Mouse (Mus musculus) lung, postnatal 14 days (tissue): Measurements from ENCODE around the gene Pparg.

Experiments
- DNase-seq: peaks from one replicate; pipeline ENCODE4 v3.0.0; 2021

Gene Pparg

DNA sequence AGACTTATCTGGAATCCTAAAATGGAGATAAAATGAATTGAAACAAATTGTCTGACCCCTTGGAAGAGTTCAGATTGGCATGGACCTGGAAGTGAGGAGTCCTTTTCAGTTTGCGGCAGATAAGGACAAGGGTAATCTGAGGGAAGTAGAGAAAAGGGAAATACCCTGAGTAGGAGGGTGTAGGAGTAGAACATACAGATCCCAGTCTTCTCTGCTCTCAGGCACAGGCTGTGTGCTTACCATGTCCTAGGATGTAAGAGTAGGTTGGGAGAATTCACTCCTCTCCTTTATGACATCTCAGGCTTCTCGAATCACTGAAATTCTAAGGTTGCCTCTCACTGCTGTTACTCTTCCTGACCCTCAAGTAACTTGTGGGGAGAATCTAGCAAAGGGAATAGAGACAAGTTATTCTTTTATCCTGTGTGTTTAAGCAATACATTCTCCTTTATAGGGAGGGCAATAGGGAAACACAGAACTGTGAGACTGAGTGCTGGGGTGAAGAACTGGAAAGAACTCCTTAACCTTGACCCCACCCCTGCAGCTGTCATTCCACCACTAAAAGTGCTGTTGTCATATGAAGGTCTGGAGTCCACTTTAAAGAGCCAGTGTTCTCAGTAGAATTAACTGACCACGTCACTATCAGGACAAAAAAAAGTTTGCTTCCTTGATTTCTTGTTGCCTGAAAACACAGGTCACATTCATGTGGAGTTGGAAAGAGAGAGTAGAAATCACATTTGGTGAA, 6.3 kb downstream of the Pparg start:
- DNase-seq = no peak

DNA sequence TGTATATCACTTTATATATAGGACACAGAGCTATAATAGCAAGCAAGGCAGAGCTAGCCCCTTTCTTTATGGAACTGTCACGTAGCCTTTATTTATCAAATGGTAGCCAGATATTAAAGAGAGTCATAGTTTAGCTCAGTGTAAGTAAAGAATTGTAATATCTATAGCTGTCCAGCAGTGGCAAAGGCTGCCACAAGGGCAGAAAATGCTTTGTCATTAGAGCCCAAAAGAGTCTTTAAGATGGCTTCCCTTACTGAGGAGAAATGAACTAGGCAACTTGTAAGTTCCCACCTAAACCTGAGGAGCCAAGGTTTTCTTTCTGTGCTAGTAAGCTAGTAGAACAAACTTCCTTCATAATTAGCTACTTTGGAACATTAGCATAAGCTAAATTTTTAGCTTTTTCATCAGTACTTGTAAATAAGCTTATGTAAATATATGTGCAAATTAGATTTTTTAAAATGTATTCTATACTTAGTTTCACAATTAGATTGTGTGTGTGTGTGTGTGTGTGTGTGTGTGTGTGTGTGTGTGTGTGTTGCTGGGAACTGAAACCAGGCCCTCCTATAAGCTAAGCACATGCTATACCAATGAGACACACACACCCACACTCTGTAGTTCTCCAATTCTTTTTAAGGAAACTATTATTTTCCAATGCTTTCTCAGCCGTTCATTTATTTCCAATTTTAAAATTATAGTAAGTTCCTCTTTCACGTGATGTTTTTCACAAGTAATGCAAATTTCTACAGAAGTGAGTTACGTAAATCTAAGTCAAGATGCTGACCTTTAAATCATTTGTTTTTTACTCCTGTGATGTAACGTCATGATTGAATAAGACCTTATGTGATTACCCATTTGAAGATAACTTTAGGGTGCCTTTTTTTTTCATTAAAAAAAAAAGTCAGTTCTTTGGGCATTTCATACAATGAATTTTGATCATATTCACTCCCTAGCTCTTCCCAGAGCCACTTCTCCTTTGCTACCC, 14.4 kb downstream of the Pparg start:
- DNase-seq = no peak

DNA sequence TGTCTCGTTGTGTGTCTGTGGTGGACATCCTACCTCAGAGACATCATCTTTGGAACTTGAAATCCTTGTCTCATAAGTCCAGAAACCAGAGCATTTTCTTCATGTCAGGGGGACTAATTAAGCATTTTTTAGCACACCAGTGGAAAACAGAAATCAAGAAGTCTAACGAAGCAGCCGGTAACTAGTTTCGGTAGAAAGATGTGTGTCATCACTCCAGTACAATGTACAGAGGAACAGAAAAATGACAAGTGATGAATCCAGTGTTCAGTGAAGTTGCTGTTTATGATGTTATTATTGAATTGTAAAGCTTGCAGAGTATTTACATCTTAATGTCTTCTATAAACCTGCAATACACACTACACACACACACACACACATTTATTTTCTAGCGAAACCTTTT, 19.8 kb downstream of the Pparg start:
- no peak for DNase-seq

DNA sequence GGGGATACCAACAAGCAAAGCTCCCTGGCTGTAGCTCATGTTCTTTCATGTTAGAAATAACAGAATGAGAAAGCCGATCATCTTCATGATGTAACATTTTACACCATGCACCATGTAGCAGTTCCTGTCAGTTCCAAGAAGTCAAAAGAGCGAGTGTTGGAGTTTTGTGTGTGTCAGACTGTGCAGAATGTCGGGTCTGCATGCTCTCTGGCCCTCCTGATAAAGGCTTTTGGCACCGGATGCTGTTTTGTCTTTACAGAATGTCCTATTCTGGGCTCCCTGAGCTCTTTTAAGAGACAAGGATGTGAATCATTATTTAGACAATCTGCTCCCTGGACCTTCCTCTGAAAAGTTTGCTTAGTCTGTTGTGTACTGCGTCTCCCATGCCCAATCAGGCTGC, 22.0 kb downstream of the Pparg start:
- DNase-seq = peak; percentile 4

DNA sequence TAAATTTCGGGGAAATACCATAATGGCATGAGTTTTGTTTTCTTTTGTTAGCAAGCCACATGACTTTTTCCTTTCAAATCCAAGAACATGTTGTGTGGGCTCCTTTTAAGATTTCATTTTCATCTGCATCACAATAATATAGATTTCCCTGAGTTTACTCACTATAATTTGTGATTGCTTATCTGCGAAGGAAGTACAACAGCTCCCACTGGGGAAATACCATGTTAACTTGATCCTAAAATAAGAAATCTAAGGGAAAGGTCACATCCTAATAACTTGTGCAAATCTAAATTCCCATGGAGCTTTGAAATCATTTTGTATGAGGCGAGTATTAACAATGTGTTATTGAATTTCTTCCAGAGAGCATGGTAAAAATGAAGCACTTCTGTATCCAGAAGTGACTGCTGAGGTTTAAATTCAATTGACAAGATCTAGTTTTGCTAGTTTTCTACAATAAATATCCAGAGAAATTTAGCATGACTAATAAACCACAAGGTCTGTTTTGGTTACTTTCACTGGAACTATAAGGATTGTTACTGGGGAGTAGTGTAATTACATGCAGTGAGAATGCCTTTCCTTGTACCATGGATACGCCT, 29.3 kb downstream of the Pparg start:
- no peak for DNase-seq

DNA sequence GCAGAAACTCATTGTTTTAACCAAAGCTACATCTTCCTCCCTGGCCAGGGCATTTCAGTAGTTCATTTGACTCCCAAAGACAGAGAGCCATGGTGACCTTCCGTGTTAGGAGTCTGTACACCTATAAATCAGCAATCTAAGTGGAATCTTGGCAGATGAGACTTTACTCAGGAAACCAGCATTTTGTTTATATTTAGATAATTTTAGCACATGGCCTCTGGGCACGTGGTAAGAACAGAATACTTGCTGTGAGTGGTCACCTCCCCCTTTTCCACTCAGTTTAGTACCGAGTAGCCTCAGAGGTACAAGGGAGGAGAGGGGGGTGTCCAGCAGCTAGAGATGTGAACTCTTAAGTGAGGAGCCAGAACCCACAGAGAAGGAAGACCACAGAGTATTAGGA, 36.2 kb downstream of the Pparg start:
- no peak for DNase-seq

DNA sequence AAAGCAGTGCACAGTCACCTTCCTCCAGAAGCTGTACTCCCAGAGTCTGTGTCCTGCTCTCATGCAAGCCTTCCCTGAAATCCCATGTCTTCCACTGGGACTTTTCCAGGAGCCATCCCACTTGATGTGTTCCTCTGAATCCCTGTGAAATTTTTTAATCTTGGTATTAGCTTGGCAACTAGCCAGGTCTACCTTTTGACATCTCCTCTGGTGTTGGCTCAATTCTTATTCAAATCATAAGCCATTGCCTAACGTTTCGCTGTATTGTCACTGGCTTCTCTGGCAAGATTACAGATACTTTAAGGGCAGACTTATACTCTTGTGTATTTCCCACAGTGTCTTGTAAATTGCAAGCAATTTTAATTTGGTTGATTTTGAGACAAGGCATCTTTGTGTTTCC, 43.6 kb downstream of the Pparg start:
- no peak for DNase-seq

DNA sequence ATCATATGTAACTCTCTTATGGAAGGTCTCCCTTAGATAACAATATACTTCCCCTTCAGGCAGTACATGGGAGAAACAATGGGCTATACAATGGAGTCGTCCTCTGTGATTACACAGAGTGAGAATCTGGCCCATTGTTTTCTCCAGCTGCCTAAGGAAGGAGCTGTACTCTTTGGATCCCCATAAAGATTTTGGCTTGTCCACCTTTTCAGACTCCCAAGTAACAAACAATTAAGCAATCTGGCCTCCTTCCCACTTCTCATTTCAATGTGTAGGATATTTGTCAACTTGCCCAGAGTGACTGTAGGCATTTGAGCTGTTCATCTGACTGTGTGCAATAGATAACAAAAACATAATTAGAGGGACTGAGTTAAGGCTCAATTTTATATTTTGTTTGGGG, 50.7 kb downstream of the Pparg start:
- no peak for DNase-seq

DNA sequence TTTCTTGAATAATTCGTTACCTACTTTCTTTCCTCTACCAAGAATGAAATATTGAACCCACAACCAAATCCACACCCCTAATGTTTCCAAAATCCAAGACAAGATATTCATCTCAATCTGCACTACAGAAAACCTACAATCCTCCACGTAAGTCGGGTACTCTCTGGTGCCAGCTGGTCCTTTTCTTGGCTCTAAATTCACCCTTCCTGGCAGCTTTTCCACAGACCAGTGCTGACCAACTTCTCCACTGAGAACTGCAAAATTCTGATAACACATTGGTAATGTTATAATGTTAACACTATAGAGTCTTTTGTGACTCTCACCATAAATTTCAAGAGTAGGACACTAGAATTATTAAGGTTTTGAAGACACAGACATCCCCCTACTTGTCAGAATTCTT, 57.4 kb downstream of the Pparg start:
- DNase-seq = no peak

DNA sequence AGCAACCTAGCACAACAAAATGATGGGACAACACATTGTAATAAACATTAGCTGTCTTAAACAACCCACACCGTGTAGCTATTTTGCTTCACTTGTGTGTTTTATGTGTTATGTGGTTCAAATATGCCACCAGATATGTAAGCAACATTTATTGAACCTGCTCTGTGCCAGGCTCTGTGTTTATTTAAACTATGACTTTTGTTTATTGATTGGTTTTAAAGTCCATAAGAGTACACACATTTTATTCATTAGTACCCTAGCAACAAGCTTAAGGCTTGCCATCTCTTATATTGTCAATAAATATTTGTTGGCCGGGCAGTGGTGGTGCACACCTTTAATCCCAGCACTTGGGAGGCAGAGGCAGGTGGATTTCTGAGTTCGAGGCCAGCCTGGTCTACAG, 58.2 kb downstream of the Pparg start:
- no peak for DNase-seq

DNA sequence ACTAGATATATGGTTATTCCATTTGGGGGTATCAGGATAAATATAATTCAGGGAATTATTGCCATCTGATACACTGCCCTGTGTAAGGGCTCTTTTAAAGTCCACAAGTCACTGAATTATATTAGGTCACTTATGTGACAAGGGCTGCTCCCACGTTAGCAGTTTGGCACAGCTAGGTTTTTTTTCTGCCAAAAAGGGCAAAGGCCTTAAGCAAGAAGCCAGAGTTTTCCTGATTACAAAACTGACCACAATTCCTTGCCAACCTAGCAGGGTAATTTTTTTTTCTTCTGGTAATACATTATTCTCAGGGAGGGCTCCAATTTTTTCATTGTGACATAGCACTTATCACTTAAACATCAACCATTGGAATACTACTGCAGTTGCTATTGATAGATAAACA, 60.2 kb downstream of the Pparg start:
- DNase-seq = peak; percentile 63

DNA sequence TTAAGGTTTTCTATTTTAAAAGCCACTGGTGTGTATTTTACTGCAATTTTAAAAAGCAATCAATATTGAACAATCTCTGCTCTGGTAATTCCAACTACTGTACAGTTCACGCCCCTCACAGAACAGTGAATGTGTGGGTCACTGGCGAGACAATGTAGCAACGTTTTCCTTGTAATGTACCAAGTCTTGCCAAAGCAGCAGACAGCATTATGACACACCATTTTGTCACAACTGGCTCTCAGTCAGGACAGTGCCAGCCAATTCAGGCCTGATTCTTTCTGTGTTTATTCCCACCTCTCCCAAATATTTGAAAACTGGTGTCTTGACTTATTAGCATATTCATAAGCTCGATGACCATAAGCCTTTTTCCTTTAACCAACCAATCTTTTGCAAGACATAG, 60.9 kb downstream of the Pparg start:
- DNase-seq = peak; percentile 22

DNA sequence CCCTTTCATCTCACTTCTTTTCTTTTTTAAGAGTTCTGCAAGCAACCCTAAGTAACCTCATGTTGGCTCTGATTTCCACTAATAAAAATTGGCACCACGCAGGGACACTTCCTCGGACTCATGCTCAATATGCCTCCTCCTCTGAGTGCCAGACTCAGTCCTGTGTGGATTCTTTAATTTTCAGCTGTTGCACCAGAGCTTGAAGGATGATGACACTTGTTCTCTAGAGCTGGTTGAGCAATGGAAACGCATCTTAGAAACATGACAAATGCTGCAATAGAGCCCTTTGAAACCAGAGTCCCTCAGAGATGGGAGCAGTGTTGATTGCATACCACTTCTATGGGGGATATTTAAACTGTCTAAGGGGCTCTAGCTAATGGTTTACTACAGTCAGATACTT, 63.7 kb downstream of the Pparg start:
- peak; percentile 9 for DNase-seq

DNA sequence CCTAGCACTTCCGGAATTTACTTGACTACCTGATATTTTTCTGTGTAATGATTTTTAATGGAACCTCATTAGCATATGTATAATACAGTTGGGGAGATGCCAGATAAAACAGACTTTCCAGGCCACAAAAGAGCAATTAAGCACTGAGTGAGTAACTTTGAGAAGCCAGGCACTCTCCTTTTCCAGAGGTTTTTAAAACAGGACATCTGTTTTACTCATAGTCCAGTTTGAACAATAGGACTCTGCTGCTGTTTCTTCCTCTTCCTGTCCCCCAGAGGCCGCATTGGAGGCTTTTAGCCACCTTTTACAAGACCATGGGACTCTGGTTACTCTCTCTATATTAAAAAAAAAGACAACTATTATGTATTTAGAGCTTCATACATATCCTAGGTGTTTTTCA, 72.0 kb downstream of the Pparg start:
- no peak for DNase-seq

DNA sequence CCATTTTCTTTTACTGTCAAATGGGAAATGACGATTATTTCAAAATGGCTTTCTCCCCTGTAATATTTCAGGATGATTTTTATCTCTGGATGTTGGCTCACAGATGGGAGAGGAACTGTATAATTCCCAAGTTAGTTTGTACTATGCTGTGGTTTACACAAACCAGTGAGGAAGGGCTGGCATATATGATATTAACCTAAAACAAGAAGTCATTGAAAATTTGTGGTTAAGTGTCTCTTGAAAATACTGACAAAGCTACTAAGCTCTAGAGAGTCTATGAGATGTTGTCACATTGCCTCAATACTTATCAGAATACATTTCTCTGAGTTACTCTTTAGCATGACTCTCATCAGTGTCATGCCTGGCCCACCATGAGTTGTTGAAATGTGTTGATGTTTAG, 73.3 kb downstream of the Pparg start:
- no peak for DNase-seq

DNA sequence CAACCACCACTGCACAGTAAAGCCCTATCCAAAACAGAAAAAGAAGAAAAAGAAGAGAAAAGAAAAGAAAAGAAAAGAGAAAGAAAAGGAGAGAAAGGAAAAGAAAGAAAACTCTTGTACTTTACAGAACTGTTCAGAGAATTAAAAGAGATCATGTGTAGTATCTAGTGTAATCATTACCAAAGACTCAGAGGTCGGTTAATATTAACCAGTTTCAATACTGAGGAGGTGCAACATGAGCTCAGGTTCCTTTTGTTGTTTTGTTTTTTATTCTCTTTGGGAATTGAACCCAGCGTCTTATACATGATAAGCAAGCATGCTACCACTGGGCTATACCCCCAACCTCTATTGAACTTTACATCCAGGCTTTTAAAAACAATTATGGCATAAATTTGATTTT, 74.1 kb downstream of the Pparg start:
- no peak for DNase-seq

DNA sequence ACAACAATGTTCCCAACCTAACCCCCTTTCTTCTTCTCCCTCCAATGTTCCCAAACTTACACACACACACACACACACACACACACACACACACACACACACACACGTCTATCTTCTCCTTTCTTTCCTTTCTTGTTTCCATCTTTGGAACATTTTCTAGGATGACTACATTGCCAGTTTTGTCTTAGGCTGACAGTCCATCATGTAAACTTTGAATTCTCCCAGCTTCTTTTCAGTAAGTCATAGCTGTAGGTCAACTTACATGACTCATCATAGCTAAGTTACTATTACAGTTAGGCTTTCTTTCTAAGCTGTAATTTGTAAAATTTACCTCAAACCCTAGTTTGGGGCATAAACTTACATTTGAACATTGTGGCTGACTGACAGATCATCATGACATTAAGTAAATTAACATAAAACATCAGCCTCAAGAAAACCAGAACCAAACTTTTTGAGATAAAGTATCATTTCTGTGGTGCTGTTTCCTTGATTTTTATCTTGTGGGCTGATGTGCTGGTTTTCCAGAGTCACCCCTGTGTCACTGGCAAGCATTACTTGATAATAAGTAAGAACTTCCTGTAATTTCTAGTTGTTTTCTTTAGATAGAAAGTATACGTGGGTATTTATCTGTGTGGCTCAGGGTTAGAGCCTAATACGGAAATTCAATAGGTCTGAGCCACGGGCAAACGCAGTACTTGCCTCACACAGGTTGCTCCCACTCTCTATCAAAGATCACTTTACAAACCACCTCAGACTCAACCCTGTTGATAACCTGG, 79.7 kb downstream of the Pparg start:
- no peak for DNase-seq

DNA sequence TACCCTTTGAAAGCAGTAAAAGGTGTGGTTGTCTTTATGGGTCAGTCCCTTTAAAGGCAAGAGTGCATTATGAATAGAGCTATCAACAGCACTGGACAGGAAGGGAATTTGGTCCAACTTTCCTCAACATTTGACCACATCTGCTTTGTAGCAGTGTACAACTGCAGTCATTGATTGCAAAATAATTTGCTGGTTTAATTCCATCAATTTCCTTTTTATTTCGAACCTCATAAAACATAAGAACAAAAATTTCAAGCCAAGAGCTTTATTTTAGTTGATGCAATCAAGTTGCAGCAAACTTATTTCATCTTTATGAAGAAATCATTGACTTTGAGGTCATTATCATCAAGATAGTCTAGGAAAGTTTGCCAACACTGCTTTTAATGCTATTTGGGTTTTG, 91.8 kb downstream of the Pparg start:
- no peak for DNase-seq

DNA sequence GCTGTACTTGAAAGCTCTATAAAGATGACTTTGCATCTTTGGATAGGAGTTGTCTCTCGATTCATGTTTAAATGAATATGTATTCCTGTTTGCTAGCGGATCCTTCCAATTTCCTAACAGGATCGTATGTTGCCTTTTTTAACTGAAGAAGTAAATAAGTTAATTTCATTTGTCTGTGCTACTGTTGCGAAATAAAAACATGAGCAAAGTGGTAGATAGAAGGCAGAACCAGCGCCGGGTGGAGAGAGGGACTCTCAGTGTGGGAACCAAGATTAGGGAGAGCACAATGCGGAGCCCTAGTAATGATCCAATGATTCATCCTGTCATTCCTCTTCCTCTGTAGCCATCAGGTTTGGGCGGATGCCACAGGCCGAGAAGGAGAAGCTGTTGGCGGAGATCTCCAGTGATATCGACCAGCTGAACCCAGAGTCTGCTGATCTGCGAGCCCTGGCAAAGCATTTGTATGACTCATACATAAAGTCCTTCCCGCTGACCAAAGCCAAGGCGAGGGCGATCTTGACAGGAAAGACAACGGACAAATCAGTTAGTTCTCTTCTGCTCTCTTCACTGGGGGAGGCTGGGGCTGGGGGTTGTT, 102.1 kb downstream of the Pparg start:
- DNase-seq = peak; percentile 79

DNA sequence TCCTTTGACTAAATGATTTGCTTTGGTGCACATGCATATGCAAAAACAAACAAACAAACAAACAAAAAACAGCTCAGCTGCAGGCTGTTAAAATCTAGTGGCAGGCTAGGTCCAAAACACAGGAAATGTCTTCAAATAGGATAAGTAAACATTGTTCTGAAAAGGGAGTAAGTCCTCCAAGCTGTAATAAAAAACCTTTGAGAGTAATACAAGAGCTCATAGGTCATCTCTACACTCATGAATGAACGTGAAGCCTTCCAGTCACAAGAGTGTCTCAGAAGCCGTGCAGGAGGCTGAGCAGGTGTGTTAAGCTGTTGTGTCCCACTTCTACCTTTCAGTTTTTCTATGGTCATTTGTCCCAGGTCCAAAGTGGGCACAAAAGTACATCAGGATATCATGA, 102.6 kb downstream of the Pparg start:
- DNase-seq = no peak

DNA sequence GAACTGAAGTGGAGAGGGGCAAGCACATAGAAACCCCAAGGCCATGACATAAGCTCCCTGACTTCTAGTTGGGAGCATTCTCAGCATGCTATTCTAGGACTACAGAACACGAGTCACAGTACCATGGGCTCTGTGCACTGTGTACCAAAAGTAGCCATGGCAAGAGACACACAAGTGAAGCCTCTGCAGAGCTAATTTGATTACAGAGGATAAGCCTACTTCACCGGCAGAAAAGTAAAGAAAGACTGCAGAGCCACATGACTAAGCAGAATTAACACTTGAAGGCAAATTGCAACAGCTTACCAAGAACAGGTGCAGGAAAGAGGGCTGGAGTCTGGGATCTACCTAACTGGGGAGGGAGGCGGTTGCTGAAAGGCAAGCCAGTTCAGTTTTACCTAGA, 103.9 kb downstream of the Pparg start:
- no peak for DNase-seq

DNA sequence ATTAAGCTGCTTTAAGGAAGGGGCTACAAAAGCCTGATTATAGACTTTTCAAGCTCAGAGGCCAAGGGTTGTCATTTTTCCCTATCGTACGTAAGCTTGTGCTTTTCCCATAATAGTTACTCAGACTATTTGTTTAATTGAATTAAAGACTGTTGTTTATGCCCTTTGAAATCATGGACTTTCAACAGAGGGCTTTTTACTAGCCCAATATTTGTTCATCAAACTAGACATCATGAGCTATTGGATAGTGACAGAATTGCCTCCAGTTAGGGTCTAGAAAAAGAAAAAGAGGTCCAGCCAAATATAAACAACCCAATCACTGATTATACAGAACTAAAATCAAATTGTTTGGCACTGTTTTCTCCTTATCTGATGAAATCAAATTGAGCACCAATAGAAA, 104.7 kb downstream of the Pparg start:
- no peak for DNase-seq

DNA sequence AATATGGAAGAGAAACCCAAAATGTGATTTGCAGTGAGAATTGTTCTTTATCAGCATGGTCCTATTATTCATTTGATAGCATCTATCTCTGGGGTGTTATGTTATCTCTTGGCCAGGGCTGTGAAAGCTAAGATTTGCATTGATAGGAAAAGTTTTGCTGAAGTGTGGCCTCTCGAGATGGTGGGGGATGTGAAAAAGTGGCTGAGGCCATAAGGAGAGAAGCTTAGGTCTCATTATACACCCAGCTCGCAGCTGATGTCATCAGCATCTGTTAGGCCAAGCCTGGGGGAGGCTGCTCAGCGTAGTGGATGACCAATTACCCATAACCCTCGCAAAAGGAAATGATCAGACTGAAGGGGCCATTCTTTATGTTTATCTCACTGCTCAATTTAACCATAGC, 105.1 kb downstream of the Pparg start:
- no peak for DNase-seq
